Mouse (Mus musculus) retina, embryonic 14.5 days (tissue): ENCODE measurements around the gene Prph2.

ENCODE experiments used
- DNase-seq: peaks from one replicate; pipeline ENCODE4 v3.0.0-alpha.2; 2015; ENCODE audit warnings: low spot score

Gene Prph2

GRCm38 (mm10) chr17:46890843-46891594 is 19.2 kb upstream of the Prph2 start:
- no peak for DNase-seq

DNA sequence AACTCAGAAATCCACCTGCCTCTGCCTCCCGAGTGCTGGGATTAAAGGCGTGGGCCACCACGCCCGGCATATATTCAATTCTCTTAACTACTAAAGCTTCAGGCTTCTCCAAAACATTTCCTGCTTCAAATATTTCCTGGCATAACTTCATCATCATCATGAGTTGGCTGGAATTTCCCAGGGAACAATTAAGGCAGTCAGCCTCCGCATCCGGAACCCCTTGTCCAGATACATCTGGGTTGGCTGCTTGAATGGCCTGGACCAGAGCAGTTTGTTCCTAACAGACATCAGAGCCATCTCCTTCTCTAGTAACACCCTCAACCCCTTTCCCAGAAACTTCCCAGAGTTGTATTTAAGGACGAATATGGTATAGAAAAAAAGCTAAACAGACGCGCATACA is 14.8 kb upstream of the Prph2 start:
- DNase-seq: no peak

GRCm38 (mm10) chr17:46897221-46897950 is 12.9 kb upstream of the Prph2 start:
- DNase-seq: no peak

DNA sequence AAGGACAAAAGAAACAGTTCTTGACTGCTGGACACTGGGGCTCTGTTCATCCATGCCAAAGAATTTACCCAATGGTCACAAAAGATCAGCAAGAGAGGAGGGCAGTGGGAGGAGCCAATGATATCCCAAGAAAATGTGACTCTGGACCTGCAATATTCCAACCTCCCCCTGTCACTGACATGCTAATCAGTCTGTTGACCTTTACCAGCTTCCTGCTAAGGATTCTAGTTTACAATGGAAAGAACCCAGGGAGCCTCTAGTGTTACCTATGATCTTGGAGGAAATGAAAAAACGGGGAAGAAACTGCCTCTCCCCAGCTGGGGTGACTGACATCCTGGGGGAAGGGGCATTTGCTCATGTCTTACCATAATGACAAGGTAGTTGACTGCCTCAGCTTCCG is 9.3 kb upstream of the Prph2 start:
- DNase-seq: no peak

GRCm38 (mm10) chr17:46903876-46904490 is 6.3 kb upstream of the Prph2 start:
- DNase-seq: peak; percentile 92

- peak; percentile 30 for DNase-seq
Observed at GRCm38 (mm10) chr17:46912331-46912730, 2.1 kb downstream of the Prph2 start.

DNA sequence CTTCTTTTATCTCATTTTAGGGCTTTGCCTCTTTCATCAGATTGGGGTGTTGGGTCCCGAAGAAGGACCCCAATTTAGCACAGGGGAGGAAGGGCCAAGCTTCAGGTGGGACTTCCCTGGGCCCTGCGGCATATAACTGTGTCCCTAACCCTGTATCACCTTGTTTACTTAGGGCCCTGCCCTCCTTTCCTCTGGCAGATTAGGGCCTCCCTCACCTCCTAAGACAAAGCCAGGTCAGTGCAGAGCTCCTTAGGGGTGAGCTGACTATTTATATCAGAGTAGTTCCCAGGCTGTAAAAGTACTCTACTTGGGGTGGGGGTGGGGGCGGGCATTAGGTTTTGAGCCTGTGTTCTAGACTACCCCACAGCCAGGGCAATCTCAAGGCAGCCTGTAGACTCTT is 4.9 kb downstream of the Prph2 start:
- DNase-seq: no peak

DNA sequence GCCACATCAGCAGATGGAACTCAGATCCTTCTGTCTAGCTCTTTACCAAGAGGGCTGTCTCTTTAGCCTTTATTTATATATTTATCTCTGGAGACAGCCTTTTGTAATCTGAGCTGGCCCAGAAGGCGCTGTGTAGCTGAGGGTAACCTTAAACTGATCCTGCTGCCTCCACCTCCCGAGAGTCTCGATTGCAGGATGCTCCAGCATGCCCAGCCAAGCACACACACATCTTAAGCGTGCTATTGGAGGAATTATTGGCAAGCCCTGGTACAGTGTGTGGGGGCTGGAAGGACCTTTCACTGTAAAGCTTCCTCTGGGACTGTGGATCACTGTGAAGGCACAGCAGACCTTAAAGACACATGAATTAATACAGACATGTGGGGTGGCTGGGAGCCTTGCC is 8.7 kb downstream of the Prph2 start:
- peak; percentile 10 for DNase-seq

DNA sequence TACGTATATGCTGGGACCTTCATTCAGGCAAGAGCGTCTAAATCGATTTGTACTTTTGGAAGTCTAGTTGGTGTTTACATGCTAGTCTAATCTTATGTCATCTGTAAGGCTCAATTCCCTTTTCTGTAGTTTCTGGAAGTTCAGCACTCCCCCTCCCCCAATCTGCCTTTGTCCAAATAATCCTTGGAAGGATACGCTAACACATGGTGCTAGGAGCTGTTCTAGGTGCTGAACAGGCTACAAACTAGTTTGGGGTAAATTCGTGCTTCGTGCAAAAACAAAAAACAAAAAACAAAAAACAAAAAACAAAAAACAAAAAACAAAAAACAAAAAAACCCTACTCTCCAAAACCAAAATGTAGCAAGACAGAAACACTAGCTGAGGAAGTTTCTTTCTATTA is 10.6 kb downstream of the Prph2 start:
- peak; percentile 23 for DNase-seq

DNA sequence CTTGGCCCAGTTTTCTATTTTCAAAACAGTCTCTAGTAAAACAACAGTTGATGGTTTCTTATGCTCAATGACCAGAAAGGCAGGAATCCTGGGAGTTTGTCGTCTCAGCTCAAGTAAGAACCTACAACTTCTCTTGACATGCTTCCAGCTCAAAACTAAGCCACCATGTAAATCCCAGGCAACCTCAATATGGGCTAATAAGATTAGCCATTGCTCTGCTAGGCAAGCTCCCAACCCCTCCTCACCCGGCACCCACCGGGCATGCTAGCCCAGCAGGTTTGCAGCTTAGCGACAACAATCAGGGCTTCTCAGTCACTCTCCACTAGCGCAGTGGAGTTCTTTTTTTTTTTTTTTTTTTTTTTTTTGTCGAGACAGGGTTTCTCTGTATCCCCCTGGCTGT is 15.9 kb downstream of the Prph2 start:
- DNase-seq: peak; percentile 36

DNA sequence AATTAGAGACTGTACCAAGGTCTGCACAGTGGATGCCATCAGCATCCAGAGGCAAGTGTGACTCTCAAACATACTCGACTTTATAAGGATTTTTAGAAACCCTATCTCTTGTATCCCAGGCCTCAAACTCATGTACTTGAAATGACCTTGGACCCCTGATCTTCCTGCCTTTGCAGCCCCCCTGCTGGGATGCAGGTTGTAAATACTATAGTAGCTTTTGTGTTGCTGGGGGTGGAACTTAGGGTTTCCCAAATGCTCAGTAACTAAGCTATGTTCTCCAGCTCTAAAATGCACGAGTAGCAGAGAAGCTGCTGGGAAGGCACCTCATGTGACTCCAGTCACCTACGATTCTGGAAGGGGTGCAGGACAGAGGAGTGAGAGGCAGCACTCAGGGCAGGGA is 16.7 kb downstream of the Prph2 start:
- no peak for DNase-seq

DNA sequence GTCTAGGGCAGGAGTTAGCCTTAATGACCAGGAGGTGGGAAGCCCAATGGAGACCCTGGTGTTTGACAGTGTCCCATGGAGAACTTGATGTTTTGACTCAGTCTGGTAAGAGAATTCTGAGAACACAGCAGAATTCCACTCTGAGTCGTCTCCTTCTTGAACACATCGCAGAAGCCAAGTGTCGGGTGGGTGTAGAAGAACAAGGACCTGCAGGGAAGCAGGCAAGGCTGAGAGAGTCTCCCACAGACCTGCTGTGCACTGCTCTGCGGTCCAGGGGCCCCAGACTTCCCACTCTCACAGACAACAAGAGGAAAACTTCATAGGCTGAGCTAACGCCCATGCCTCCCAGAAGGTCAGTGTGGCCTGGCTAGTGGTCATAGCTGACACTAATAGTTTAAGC is 17.5 kb downstream of the Prph2 start:
- no peak for DNase-seq

GRCm38 (mm10) chr17:46929277-46929676 is 19.0 kb downstream of the Prph2 start:
- no peak for DNase-seq

DNA sequence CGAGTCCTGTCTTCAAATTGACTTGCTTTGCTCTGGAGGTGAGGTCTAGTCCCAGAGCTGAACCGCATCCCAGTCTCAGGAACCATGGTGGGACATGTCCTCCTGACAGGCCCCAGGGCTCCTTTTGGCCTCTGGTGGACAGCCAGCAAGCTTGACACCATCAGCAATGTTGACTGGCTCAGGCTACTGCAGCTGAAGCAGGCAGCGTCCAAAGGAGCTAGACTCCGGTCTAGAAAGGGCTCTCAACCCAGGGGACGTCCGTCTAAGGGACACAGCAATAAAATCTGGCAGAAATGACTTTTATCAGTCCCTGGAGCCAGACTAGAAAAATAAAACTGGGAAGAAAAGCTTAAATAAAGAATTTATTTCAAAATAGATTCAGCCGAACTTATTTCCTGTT is 19.6 kb downstream of the Prph2 start:
- DNase-seq: no peak

GRCm38 (mm10) chr17:46932961-46933360 is 22.7 kb downstream of the Prph2 start:
- DNase-seq: no peak

DNA sequence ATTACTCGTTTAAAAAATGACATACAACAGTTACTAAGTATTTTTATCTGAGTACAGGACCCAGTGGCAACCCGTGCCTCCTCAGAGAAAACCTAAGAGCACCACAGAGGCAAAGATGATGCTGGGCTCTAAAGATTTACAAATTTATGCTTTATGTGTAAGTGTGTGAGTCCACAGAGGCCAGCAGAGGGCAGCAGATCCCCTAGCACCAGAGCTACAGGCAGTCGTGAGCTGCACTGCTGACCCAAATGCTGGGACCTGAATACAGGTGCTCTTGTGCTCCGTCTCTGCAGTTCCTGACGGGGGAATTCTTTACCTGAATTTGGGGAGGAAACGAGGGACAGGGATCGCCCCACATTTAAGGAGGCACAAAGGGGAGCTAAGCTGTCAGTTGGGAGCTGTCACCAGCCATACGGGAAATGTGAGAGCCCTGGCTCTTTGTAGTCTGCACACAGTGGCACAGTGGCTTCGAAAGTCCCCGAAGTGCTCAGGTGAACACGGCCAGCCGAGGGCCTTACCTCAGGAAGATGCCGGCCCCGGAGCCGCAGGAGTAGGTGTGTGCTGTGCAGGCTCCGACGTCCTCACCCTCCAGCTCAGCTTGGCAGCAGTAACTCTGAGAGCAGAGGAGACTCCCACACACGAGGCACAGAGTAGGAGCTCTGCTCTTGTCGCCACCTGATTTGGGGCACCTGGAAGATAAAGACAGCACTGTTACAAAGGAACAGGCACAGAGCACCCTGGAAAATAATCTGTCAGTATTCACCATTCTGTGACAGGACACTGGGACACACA is 23.5 kb downstream of the Prph2 start:
- peak; percentile 78 for DNase-seq

DNA sequence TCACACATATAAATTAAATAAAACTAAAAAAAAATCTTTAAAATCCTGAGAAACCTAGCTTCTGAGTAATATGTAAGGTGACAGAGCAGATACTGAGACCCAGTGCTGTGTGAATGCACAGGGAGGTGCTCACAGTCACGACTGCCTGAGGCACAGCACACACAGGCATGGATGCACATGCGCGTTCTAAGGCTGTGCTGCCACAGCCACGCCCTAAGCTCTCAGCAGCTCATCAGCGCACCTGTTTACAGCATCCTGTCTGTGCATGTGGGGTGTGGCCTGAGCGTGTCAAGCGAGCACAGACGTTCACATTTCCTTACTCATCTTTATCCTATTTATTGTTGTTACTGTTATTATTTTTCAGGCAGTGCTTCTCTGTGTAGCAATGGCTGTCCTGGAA is 30.2 kb downstream of the Prph2 start:
- DNase-seq: no peak

DNA sequence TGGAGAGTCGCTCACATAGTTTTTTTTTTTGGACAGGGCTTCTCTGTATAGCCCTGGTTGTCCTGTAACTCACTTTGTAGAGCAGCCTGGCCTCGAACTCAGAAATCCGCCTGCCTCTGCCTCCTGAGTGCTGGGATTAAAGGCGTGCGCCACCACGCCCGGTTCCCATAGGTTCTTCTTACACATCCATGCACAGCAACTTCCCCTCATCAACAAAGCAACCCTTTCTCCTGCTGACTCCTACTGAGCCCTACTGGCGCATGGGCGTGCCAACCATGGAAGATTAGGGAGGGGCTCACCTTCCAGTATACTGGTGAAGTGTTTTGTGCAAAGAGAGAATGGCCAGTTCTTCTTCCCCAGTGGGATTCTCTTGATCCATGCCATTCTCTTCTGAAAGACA is 32.2 kb downstream of the Prph2 start:
- no peak for DNase-seq

GRCm38 (mm10) chr17:46946276-46946675 is 36.0 kb downstream of the Prph2 start:
- no peak for DNase-seq

DNA sequence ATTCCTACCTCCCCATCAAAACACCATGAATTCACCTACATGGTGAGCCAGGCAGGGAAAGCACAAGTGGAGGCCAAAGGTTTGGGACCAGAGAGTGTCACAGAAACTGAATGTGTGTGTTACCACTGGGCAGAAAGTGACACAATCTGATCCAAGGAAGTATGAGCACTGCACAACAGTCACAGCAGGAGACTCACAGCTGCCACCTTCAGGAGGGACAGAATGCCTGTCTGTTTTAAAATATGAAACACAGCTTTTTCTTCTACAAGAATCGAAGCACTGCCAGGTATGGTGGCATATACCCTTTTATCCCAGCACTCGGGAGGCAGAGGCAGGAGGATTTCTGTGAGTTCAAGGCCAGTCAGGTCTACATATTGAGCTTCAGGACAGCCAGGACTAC is 47.8 kb downstream of the Prph2 start:
- DNase-seq: peak; percentile 4

- DNase-seq: no peak
Observed at GRCm38 (mm10) chr17:46960216-46960615, 50.0 kb downstream of the Prph2 start.

DNA sequence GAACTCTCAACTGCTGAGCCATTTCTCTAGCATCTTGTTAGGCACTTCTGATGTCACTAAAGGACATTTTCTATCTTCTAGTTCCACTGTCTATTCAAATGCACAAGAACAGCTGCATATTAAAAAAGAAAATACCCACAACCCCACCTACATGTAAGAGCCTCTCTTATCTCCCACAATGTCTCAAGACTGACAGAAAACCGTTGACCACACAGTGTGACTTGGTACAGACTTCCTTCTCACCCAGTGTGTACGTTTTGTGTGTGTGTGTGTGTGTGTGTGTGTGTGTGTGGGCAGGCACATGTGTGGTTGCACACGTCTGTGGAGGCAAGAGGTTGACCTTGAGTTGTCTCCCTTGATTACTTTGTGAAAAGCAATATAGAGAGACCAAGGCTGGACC is 51.9 kb downstream of the Prph2 start:
- no peak for DNase-seq
